Mouse (Mus musculus) layer of hippocampus, postnatal 36 days (tissue): Measurements from ENCODE around the gene Polr1d. TPM values are rescaled to one million over a fixed set of nuclear protein-coding genes. Genes with fewer than 3 reads are reported as not detected.

Source experiments
- DNase-seq, 2 experiments: peaks; one replicate each; pipeline ENCODE4 v3.0.0; 2022
- total RNA-seq, 2 experiments: library from RNA; stranded (reverse); gene quantifications; 2 replicates each; pipeline ENCODE4 v1.2.3; 2021

The Polr1d gene
- total RNA-seq, 2 experiments from 2014 or later, result 64.7 to 68.5 TPM

DNA sequence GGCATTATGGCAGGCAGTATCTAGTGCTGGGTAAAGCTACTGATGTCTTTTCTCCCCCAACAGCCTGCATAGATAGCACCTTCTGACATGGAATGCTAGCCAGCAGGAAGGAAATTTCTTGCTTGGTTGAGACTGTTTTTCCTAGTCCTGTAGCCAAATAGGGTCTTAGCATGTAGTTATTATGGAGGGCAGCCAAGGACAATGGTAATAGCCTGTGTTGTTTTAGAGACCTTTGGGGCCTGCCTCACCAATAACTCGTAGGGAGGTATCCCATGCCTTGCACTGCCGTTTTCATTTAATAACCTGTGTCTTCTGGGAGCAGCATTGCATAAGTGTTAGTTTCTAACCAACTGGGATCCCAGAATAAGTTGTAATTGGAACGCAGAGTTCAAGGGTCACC lies 13.0 kb downstream of the Polr1d start:
- DNase-seq, result no peak

- DNase-seq, result no peak
Measured at GRCm38 (mm10) chr5:147090256-147090963, 13.6 kb downstream of the Polr1d start.

DNA sequence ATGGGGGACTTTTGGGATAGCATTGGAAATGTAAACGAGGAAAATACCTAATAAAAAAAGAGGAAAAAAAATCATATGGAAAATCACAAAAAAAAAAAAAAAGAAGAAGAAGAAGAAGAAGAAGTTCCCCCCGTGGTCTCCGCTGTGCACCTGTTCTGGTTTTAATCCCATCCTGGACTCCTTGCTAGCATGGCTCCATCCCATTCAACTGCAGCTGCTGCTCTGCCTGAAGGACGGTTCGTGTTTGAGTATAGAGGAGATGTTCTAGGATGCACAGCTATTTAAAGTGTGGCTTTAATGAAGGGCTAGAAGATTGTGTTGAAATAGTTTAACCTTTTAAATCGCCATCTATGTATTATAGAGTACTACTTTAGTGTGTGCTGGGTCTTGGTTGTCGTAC lies 15.6 kb downstream of the Polr1d start:
- DNase-seq, result no peak

DNA sequence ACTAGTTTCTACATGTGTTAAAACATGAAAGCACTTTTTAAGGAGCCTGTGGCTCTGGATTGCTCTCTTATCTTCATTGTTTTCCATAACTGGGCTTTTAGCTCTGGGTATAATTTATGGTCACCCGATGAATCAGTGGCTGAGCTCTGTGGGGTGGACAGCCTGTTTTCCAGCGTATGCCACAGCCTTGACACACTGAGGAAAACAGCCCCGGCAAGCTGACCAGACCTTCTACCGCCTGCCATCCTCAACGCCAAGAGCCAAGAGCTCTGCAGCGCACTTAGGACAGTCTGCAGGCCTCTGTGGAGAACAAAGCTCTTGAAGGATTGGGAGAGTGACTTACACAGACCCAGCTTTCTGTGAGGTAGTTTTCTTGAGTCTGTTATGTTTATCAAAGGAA lies 17.4 kb downstream of the Polr1d start:
- DNase-seq, result no peak

- no peak for DNase-seq
Measured at GRCm38 (mm10) chr5:147096586-147096985, 19.7 kb downstream of the Polr1d start.

GRCm38 (mm10) chr5:147098667-147099066 lies 21.8 kb downstream of the Polr1d start:
- DNase-seq, result no peak

GRCm38 (mm10) chr5:147100180-147100579 lies 23.3 kb downstream of the Polr1d start:
- DNase-seq, result no peak

DNA sequence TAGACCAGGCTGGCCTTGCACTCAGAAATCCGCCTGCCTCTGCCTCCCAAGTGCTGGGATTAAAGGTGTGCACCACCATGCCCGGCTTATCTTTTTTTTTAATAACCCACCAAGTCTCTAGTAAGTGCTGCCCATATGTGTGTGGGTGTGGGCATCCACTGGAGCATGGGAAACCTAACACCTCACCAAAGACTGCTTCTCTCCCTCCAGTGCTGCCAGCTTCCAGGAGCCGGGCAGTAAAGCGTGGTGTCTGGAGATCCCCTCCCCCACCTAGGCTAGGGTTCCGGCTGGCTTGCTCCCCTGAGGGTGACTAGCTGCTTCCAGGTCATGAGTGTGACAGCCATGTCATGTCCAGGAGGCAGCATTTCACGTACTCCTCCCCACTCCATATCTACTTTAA lies 25.4 kb downstream of the Polr1d start:
- no peak for DNase-seq

GRCm38 (mm10) chr5:147107276-147107675 lies 30.4 kb downstream of the Polr1d start:
- no peak for DNase-seq

- DNase-seq, result no peak
Measured at GRCm38 (mm10) chr5:147108861-147109591, 32.2 kb downstream of the Polr1d start.

DNA sequence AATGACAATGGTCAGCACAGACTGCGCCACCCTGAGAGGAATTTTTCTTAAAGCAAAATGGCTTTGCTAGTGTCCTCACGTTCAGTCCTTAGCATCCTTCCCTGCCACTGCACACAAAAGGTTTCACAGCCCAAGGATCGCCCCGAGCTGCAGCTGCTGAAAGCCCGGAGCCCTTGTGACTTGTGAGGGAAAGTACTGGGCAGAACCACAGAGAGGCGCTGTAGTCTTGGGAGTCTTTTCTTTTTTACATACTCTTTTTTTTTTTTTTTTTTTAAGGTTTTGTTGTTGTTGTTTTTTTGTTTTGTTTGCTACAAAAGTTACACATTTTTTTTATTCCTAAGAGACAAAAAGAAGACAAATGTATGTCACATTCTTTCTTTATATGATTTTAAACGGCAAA lies 37.9 kb downstream of the Polr1d start:
- DNase-seq, result no peak

DNA sequence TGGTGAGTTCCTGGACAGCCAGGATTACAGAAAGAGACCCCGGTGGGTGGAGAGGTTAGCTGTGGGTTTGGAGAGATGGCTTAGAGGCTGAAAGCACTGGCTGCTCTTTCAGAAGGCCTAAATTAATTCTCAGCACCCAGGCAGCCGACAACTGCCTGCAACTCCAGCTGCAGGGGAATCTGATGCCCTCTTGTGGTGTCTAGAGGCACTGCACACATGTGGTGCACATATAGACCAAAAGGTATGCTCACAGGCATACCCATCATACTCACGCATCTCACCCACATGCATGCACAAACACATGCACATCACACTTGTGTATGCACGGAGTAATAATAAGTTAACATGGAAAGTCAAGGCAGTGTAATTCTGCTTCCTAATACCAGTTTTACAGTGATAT lies 38.8 kb downstream of the Polr1d start:
- no peak for DNase-seq

DNA sequence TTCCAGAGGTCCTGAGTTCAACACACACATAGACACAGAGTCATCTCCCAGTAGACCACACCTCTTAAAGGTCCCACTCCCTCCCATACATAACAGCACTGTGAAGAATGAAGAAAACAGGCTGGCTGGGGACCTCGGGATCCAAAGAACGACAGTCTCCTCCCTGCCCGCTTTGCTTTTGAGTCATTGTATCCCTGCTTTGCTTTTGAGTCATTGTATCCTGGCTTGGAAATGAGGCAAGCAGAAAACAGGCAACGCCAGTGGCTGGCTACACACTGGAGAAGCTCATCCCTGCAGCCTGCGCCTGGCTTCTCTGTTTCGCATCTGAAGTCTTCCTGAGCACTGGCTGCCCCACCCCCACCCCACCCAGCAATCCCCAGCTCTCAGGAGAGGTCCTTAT lies 40.2 kb downstream of the Polr1d start:
- DNase-seq, result no peak

DNA sequence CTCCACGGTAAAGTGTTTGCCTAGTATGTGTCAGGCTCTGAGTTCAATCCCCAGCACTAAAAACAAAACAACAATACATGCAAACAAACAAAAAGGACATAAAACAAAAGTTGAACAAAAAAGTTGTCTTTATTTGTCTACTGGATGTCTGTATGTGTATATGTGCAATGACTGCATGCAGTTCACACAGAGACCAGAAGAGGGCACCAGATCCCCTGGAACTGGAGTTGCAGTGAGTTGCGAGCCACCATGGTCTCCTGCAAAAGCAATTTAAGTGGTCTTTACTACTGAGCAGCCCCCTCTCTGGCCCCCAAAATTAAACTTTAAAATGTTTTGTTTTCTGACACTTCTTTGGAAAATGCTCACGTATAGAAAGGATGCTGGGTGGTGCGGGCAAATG lies 44.3 kb downstream of the Polr1d start:
- DNase-seq, result no peak

DNA sequence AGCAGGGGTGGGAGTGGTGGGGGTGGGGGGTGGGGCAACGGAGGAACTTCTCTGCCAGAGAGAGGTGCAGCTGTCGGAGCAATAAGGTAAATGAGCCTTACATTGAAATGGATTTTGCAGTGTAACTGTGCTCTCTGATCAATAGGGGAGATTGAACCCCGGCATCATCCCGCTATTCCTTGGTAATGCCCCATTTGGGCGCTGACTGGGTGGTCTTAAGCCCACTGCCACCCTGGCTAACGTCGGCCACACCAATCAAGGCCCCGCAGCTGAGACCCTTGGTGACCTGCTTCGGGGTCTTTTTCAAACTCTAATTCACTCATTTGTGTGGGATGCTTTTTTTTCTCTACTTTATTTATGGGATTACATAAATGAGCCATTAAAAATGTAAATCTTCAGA lies 47.9 kb downstream of the Polr1d start:
- DNase-seq, result no peak

DNA sequence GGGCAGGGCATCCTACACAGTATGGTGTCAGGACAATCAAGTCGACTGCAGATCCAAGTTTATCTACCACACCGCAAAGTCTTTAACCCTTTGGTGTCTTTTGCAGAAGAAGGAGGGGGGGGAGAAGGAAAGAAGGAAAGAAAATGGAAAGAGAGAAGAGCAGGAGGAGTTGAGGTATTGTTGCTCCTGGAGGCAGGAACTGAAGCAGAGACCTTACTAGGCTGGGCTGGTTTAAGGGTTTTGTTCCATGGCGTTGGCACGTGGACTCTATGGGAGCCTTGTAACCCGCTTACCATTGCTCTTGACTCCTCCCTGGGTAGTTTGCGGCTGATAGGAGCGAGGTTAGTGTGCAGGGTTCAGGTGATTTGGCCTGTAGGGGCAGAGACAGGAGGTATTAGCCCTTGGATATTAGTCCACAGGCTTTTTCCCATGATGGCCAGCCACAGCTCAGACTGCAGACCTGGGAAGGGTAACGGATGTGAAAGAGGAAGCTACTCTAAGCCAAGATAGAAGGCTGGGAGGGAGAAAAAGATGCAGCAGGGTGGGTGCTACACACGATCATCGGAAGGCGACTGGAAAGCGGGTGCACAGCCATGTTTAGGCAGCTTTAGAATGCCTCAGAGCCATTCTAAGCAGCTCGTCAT lies 48.8 kb downstream of the Polr1d start:
- DNase-seq, result no peak

- no peak for DNase-seq
Measured at GRCm38 (mm10) chr5:147127860-147128259, 51.0 kb downstream of the Polr1d start.

DNA sequence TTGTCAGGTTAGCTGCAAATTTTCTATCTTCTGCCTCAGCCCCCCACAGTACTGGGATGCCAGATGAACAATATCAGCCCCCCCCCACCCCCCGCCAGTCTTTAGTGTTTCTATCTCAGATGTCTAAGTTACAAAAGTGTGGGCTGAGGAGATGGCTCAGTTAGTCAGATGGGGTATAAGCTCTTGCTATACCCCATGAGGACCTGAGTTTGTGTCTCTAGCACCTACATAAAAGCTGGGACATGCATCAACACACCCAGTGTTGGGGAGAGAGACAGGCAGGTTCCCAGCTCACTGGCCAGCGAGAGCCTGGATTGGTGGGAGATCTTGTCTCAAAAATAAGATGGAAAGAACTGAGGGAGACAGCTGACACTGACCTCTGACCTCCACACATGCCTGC lies 52.6 kb downstream of the Polr1d start:
- no peak for DNase-seq

- DNase-seq, result no peak
Measured at GRCm38 (mm10) chr5:147131912-147132311, 55.1 kb downstream of the Polr1d start.

DNA sequence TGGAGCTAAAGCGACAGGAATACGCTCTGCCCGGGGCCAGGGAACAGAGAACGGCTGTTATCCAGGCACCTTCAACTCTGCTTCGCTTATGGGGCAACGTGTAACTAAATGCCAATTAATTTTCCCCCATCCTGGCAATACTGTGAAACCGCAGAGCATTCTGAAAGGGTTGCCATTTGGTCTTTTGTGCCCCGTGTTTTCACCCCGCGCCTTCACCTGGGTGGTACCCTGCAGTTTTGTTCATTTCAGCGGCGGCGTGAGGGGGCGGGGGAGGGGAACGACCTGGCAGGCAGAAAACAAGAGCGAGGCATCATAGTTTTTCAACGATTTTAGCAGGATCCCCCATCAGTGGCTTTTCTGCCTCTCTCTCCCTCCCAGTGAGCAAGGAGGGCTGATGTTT lies 56.8 kb downstream of the Polr1d start:
- no peak for DNase-seq

DNA sequence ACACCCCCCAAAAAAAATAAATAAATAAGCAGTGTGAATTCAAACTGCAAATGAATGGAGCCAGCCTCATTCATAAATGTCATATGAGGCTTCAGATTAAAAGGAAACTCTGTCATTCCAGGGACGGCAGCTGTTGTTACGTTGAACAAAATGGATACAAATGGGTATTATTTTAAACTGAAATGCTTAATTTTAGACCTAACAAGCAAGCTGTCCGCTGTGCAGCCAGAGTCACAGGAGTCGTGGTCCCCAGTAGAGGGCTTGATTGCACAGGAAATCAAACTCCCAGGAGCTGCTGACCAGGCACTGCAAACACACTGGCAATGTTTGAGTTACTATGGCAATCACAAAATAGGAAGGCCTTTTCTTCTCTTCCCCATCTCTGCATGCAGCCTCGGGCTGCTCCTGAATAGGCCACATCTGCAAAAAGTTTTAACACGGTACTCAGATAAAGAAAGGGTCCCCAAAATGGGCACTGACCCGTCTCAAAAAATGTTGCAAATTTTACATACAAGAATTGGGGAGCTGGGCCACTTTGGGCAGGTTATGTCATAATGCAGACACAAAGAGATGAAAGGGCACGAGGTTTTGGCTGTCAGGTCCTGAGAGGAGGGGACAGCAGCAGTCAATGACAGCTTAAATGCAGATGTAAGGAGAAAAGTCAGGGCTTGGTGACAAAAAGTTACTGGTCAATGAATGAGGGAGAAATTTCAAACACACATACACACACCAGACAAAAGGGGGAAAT lies 57.7 kb downstream of the Polr1d start:
- no peak for DNase-seq

DNA sequence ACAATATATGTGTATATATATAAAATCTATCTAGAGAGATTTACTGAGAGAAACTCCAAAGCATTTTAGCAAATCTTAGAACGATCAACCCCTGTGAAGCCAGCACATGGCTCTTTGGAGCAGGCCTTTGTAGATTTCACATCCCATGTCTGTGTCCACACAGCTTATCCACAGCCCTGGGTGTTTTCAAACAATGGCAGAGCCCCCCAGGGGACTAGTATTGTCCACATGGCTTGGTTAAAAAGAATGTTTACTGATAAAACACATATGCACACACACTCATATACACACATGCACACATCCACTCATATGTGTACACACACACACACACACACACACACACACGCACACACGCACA lies 58.2 kb downstream of the Polr1d start:
- DNase-seq, result no peak

DNA sequence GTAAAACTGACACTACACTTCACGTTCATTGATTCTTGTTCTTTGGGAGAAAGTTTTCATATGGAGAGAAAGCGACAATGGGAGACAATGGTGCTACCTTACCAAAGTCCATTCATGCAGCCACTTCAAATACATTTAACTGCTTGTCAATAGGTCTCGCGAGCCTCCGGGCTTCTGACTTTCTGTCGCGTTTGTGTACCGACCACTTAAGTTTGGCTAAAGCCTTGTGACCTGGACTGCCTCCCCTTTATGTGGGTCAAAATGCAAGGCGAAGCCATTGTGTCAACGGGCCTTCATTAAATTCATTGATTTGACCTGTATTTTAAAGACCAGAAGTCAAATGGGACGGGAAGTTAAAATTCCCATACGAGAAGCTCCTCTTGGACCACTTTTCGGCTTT lies 59.1 kb downstream of the Polr1d start:
- DNase-seq, result no peak
